Mouse (Mus musculus) adrenal gland, postnatal 14 days (tissue): ENCODE results near the gene Olfr918. TPM values are rescaled to one million over a fixed set of nuclear protein-coding genes. Genes with fewer than 3 reads are reported as not detected.

Experiments
- DNase-seq: peaks from one replicate; pipeline ENCODE4 v3.0.0; 2021; ENCODE audit warnings: mixed read lengths
- long read RNA-seq, 2 experiments: library from polyadenylated mRNA; stranded (forward); transcript quantifications; one replicate each; pipeline ENCODE4 v2.0.0; 2021
- total RNA-seq: library from RNA; stranded (reverse); gene quantifications from 2 replicates; pipeline ENCODE4 v1.2.3, GENCODE M21; 2021

Olfr918 gene
- not detected in 2 replicates for total RNA-seq
- long read RNA-seq, experiment 1, result 0 reads
- long read RNA-seq, experiment 2, result 0 reads

DNA sequence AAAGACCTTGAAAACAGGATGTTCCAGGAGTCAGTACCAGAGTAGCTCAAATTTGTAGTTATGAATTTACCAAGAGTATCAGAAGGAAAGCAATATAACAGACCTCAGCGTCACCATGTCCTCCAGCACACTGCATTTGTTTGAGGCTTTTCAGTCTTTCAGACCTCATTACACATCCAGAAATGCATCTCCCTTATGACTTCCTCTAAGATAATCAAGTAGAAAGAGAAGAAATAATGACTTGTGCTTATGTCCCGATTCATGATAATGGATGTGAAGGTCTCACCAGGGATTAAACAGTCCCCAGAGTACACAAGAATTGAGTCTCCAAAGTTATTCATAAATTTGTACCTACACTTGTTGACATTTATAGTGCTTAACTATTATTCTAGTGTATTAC lies at the start of gene Olfr918:
Gene Olfr918, minus strand, starts transcription at position 101 of the 400 bp plus-strand sequence.
- no peak for DNase-seq

DNA sequence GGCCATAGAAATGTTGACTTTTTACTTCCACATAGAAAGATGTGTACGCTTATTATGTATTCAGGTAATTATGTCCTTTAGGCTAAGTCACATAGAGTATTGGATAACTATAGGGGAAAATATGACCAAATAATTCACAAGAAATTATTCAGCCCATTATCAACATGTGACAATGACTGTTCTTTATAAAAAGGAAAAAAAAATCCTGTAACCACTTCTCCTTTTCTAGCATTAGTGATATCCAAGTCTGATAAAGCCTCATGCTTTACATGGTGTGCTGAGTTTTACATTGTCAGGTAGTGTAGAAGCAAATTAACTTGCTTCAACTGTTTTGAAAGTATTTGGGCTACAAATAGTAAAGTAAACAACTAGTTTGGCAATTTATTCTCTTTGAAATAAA lies 49.6 kb upstream of the Olfr918 start:
- no peak for DNase-seq

DNA sequence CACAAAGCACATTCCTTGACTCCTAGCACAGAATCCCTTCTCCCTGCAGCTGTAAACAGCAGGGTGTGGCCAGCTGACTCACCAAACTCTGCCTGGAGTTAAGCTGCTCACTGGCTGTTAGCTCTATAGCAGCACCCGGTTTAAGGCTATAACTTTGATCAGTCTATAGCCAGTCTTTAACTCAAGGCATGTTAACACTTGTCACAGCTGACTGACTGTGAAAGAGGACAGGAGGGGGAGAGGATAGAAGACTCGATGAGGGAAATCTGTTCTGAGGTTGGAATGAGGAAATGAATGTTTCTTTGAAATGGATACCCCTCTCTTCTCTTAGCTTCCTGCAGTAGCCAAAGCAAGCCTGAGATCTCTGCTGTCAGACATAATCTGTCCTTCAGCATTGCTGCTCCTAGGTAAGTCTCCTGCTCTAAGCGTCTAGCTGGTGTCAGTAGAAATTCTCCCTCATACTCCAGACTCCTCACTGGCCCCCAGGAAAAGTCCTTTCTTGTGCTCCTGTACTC lies 44.6 kb upstream of the Olfr918 start:
- peak; percentile 45 for DNase-seq

DNA sequence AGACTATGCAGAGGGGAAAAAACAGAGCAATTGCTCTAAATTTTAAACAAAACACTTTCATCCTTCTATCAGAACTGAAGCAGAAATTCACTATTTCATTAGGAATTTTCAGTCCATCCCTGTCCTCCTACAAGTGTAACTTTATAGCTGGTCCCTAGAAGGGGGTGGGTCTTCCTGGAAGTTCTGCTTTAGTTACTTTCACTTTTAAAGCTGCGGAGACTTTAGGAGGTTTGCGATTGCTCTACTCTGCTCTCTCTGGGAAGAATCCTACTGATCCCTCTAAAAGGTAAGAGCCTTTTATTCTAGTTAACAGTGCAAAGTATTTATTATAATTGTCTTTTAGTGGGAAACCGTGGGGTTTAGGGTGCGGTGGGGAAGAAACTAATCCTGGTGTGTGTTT lies 43.7 kb upstream of the Olfr918 start, which contains the start of gene Vwa5a:
Gene Vwa5a, plus strand, starts transcription at position 167 of the 400 bp plus-strand sequence.
- peak; percentile 43 for DNase-seq

DNA sequence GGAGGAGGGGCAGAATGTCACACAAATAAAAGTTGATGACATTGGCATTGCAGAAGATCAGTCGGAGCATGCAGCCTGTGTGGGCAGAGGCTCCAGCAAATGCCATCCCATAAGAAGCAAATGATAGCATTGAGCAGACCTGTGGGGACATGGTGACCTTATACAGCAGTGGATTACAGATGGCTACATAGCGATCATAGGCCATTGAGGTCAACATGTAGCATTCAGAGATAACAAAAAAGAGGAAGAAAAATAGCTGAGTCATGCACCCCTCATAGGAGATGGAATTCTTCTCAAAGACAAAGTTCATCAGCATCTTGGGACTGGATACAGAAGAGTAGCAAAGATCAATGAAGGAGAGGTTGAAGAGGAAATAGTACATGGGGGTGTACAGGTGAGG lies 1.5 kb downstream of the Olfr918 start:
- no peak for DNase-seq

DNA sequence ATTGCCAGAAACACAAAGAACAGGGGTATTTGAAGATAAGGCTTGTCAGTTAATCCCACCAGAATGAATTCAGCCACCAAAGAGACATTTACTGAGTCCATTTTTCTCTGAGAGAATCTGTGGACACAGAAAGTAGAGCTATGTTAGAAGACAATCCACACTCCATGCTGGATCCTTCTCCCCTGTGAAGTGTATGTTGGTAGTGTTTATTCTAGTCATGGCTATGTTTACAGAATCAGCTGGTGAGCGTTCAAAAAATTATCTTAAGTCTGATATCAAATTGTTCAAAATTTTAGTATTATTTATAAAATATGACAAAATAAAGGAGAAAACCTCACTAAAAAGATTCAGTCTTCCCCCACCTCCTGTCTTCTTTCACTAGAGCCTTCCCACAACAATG lies 8.7 kb downstream of the Olfr918 start, which contains the start of gene Olfr917:
Gene Olfr917, minus strand, starts transcription at position 101 of the 400 bp plus-strand sequence.
- DNase-seq, result no peak

DNA sequence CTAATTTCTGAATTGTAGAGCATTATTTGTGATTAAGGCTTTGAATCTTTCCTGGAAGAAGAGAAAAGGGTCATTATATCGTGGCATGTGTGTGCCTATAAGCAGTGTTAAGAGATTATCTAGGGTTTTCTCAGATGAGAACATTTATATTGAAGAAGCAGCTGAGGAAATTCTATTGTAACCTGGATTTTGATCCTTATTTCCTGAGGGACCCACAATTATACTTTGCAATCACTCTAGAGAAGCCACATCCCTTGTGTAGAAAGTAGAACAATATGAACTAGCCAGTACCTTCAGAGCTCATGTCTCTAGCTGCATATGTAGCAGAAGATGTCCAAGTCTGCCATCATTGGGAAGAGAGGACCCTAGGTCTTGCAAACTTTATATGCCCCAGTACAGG lies 14.6 kb downstream of the Olfr918 start, which contains the start of gene Olfr916:
Gene Olfr916, minus strand, starts transcription at position 101 of the 400 bp plus-strand sequence.
- no peak for DNase-seq

DNA sequence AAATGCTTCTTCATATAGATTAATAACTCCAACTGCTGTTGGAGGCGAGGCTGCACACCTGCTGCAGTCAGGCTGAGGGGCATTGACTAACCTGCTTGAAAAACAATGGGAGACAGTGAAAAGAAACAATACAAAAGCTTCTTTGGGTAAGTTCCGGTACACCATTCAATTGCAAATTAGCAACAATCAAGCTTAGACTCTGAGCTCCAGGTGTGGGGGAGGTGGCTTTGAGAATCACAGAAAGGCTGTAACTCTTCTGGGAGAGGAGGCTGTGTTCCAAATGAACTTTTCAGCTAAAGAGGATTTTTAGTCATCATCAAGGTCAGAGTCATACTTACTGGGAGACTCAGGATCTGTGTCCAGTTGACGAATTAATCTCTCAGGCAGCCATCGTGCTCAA lies 42.0 kb downstream of the Olfr918 start:
- no peak for DNase-seq

Other genes starting within 250 kb of the Olfr918 start
- gene Olfr901, start 245.1 kb downstream of the Olfr918 start, total RNA-seq, result not detected in 2 replicates
- not detected in 2 replicates for gene Olfr902, start 226.9 kb downstream of the Olfr918 start, total RNA-seq
- not detected in 2 replicates for gene Olfr904, start 211.5 kb downstream of the Olfr918 start, total RNA-seq
- not detected in 2 replicates for gene Olfr905, start 203.5 kb downstream of the Olfr918 start, total RNA-seq
- not detected in 2 replicates for gene Olfr906, start 187.5 kb downstream of the Olfr918 start, total RNA-seq
- gene Olfr907, start 178.8 kb downstream of the Olfr918 start, total RNA-seq, result not detected in 2 replicates
- not detected in 2 replicates for gene Olfr911-ps1, start 153.0 kb downstream of the Olfr918 start, total RNA-seq
- gene Olfr910, start 136.8 kb downstream of the Olfr918 start, total RNA-seq, result not detected in 2 replicates
- not detected in 2 replicates for gene Olfr912, start 94.4 kb downstream of the Olfr918 start, total RNA-seq
- not detected in 2 replicates for gene Olfr913, start 81.8 kb downstream of the Olfr918 start, total RNA-seq
- not detected in 2 replicates for gene Olfr914, start 69.5 kb downstream of the Olfr918 start, total RNA-seq
- gene Olfr916, start 14.7 kb downstream of the Olfr918 start, total RNA-seq, result not detected in 2 replicates
- gene Olfr917, start 8.8 kb downstream of the Olfr918 start, total RNA-seq, result not detected in 2 replicates
- gene Olfr919, start 29.1 kb upstream of the Olfr918 start, total RNA-seq, result not detected in 2 replicates
- gene Vwa5a, start 43.7 kb upstream of the Olfr918 start, total RNA-seq, result 35.2 and 35.3 TPM in 2 replicates
- 0.11 and 0.26 TPM in 2 replicates for gene Olfr920, start 77.7 kb upstream of the Olfr918 start, total RNA-seq
- gene Olfr921, start 98.5 kb upstream of the Olfr918 start, total RNA-seq, result not detected in 2 replicates
- gene Olfr922, start 140.0 kb upstream of the Olfr918 start, total RNA-seq, result not detected in 2 replicates
- gene Olfr923, start 151.9 kb upstream of the Olfr918 start, total RNA-seq, result not detected in 2 replicates
- gene Olfr924, start 169.8 kb upstream of the Olfr918 start, total RNA-seq, result not detected in 2 replicates
- not detected in 2 replicates for gene Olfr26, start 180.5 kb upstream of the Olfr918 start, total RNA-seq
- not detected in 2 replicates for gene Olfr926, start 202.5 kb upstream of the Olfr918 start, total RNA-seq